Mouse (Mus musculus): ENCODE measurements at regions not wholly inside any gene's neighbourhood (a gene's known extent, or its start where the extent isn't known, plus 50 kb on each side); places are given as distances from the start of the nearest gene placed in this dataset.

GRCm38 (mm10) chr8:34735006-34735405, 623.5 kb upstream of the Gm10131 start:
- TF ChIP-seq CTCF (IDR thresholded peaks at IDR 0.05; ENCODE audit: low read depth, low read length) (no peak), POLR2A (IDR thresholded peaks at IDR 0.05; ENCODE audit: borderline replicate concordance, low read depth, low read length) (no peak)
